Mouse (Mus musculus): ENCODE results near the gene Bex4.

GRCm38 (mm10) chrX:136104046-136104723, 34.6 kb upstream of the Bex4 start:
- TF ChIP-seq CTCF (conservative IDR thresholded peaks at IDR 0.05; ENCODE audit: low read length) (no peak), POU5F1 (IDR thresholded peaks at IDR 0.05; ENCODE audit: borderline replicate concordance, low read length) (no peak), NANOG (IDR thresholded peaks at IDR 0.05; ENCODE audit: borderline replicate concordance, low read length) (no peak)
